Mouse (Mus musculus) spleen, postnatal 14 days (tissue): Measurements from ENCODE around the gene Mogs.

Experiments
- DNase-seq, 2 experiments: peaks; one replicate each; pipeline ENCODE4 v3.0.0; 2021 to 2022; ENCODE audit warnings: low spot score in 2 of 2

The Mogs gene

DNA sequence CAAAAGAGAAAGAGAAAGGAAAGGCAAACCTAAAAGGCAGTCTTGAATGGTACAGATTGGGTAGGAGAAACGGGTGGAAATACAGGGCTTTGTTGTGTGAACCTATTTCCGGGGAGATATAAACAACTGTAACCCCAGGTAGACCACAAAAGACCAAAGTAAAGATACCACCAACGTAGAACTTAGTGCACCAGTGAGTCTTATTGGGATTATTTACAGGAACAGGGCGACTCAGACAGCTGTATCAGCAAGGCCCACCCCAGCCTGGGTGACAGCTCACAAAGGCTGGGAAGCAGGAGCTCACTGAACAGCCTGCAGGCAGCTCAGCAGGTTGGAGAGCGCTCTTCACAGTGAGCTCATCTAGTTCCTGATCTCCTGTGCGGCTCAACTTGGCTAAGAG is 19.3 kb upstream of the Mogs start:
- DNase-seq = no peak

DNA sequence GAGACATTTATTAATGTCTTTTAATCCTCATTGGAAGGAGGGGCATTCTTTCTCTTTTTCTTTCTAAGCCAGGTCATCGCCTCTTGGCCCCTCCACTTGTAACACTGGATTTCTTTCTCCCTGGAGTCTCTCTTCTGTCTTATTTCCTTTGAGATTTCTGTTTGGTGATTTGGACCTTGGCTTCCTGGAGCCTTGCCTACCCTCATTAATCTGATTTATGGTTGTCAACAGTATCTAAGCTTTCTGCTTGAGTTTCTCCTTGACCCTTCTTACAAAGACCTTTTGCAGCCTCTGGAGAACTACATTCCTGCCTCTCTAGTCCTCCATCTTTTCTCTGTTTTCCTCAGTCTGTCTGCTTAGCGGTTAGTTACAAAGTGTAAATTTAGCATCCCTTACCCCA is 16.9 kb upstream of the Mogs start:
- DNase-seq = no peak

DNA sequence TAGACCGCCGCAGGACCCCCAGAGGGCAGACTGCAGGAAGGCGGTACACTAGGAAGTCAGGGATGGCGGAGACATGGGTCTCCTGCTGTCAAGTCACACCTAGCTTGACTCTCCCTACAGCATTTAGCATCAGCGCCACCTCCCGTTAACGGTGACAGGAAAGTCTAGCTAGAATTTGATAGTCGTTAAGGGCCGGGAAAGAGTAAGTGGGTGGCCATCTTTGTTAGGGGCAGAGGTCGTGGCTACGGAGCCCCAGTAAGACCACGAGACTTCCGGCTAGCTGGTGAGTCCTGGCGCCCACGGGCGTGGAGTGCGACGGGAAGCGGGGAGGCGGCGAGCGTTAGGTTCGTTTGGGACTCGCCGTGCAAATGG is 14.0 kb upstream of the Mogs start, which contains the start of the genes Ccdc142 and Gm42688:
Gene Ccdc142 (plus strand): TSS at position 286 of the 372 bp plus-strand sequence.
Gene Gm42688 (plus strand): TSS at position 302 of the 372 bp plus-strand sequence.
- peak; percentile 81 to 84 for DNase-seq

DNA sequence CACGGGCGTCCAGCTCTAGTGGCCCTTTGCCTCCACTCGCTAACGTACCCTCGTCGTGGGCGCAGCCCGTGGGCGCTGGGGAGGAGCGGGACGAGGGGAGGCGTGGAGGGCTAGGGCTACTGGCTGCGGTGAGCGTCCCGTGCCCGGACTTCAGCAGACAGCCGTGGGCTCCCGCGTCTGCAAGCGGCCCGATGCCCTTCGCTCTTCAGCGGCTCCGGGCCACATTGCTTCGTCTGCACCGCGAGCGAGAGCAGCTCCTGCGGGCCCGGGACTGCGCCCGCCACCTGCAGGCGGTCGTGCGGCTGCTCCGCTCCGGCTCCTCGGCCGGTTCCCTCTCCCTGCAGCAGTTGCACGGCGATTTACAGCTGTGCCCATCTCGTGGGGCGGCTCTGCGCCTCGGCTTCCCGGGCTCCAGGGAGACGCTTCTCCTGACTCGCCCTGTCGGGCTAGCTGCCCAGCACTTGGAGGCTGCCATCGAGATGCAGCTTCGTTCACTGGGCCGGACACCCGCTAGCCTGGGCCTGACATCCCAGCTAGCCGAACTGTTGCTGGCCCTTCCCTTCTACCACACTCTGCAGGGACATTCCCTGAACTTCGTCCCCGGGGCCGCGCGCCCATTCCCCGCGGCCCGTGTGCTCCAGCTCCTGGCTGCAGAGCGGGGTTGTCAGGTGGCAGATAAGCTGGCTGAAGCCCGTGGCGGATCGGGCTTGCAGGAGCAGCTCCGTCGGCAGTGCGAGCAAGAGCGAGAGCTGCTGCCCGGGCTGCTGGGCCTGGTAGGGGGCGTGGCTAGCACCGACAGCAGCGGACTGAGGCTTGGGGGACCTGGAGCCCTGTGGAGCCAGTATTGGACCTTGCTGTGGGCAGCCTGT is 13.4 kb upstream of the Mogs start:
- DNase-seq = peak; percentile 52 to 67

DNA sequence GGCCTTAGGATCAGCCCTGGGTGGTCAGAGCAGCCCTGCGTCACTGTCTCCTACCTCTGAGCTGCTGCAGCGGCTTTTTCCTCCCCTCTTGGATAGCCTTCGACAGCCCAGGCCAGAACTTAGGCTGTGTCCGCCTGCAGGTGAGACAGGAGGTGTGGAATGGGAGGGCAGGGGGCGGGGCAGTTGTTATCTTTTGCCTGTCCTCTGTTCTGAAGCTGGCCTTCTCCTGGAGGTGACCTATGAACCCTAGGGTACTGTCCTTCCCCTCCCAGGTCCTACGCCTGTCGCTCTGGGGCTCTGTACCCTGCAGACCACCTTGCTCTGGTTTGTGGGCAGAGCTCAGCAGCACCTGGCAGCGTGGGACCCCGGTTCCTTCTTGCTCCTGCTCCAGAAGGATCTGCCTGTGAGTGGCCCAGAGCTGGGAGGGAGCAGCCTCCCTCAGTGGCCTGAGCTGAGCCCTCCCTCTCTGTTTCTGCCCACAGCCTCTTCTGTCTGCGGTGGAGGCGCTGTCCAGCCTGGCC is 12.1 kb upstream of the Mogs start:
- no peak for DNase-seq

DNA sequence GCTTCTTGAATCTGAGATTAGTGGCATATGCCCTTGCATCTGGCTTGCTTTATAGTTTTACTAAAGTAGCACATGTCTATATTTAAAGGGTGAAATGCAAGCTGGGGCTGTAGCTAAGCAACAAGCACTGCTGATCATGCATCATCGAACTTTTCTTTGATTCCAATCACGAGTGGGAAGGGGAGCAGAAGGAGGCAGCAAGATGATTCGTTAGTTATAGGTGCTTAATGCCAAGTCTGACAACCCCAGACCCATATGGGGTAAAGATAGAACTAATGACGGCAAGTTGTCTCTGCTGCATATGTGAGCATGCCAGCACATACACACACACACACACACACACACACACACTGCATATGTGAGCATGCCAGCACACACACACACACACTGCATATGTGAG is 11.1 kb upstream of the Mogs start:
- DNase-seq = no peak

DNA sequence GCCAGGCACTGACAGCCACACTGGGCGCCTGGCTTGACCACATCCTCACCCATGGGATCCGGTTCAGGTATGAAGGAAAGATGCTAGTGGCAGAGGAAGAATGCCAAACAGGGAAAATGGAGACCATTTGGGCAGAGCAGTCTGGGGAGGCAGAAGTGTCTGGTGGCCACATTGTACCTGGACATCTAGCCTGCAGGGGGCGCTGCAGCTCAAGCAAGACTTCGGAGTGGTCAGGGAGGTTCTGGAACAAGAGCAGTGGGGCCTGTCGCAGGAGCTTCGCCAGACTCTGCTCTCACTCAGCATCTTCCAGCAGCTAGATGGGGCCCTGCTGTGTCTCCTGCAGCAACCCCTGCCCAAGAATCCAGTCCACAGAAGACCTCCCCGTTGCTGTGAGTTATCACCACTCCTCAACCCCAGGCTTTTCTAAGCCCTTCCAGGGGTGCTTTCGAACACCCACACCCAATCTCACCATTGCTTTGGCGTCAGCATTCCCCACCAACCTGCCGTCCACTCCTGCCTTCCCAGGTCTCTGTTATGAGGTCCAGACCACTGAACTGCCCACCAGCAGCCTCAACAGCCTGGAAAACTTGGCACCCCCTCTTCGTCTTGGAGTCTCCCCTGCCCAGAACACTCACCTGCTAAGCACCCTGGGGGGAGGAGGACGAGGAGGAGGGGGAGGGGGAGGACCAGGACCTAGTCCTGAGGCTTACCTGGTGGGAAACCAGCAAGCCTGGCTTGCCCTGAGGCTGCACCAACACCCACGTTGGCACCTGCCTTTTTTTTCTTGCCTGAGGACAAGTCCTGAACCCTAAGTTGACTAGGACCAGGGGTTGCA is 7.5 kb upstream of the Mogs start:
- peak; percentile 76 to 85 for DNase-seq

DNA sequence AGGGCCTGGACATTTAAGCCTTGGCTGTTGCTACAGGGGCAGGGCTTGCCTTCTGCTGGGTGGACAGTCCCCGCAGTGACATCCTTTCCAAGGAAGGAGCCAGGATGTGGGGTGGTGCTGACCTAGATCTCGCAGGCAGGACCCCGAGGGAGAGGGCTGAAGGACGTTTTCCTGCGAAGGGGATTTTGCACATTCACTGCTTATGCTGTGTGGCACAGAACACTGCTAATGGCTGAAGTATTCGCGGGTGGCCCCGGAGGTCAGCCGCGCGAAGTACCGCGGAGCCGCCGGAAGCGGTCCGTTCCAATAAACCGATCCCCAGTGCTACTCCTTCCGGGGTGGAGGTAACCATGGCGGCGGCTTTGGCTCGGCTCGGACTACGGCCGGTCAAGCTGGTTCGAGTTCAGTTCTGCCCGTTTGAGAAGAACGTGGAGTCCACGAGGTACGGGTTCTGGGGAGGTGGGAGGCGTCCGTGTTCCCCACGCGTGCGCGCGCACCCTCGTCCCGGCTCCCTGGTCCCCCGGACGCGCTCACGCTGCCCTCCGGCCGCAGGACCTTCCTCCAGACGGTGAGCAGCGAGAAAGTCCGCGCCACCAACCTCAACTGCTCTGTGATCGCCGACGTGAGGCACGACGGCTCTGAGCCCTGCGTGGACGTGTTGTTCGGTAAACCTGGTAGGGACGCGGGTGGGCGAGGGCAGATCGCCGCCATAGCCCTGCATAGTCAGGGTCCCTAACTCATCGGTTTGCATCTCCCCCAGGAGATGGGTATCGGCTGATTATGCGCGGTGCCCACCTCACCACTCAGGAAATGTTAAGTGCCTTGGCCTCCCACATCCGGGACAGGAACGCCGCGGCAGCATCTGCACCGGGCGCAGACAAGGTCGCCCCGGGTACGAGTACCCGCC is 6.3 kb upstream of the Mogs start, which contains the start of gene Mrpl53:
Gene Mrpl53 (plus strand): TSS at position 279 of the 907 bp plus-strand sequence.
- DNase-seq = peak; percentile 67 to 79

DNA sequence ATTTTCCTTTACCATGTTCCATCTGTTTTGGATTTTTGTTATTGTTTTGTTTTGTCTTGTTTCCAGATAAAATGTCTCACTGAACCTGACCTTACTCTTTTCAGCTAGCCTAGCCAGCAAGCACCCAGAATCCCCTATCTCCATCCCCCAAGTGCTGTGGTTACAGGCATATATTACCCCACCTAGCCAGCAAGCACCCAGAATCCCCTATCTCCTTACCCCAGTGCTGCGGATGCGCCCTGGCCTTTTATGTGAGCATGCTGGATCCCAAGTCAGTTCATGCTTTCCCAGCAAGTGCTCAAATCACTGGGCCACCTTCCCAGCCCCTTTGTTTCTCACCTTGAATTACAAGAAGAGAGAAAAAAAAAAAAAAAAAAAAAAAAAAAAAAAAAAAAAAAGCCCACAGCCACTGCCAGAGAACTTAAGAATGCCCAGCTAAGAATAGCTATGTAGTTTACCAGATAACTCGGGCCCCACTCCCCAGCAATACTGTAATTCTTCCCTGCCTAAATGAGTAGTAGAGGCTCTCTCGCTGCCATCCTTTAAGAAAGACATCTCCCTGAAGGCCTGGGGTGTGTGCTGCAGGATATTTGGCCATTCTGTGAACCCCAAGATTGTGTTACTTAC is 3.7 kb upstream of the Mogs start:
- no peak for DNase-seq

DNA sequence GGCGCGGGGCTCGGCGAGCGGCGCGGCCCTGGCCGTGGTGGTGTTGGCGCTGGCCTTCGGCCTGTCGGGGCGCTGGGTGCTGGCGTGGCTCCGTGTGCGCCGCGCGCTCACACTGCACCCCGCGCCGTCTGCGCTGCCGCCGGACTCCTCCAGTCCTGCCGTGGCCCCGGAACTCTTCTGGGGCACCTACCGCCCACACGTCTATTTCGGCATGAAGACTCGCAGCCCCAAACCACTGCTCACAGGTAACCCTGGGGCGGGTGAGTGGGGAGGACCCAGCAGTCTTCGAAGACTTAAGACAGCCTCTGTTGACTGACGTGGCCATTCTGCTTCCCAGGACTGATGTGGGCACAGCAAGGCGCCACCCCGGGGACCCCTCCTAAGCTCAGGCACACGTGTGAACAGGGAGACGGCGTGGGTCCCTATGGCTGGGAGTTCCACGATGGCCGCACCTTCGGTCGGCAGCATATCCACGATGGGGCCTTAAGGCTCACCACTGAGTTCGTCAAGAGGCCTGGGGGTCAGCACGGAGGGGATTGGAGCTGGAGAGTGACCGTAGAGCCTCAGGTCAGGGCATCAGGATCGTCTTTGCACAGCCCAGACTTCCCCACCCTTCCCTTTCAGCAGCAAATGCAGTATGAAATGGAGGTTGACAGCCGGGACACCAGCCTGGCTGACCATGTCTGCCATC is 531 bp downstream of the Mogs start:
- no peak for DNase-seq

DNA sequence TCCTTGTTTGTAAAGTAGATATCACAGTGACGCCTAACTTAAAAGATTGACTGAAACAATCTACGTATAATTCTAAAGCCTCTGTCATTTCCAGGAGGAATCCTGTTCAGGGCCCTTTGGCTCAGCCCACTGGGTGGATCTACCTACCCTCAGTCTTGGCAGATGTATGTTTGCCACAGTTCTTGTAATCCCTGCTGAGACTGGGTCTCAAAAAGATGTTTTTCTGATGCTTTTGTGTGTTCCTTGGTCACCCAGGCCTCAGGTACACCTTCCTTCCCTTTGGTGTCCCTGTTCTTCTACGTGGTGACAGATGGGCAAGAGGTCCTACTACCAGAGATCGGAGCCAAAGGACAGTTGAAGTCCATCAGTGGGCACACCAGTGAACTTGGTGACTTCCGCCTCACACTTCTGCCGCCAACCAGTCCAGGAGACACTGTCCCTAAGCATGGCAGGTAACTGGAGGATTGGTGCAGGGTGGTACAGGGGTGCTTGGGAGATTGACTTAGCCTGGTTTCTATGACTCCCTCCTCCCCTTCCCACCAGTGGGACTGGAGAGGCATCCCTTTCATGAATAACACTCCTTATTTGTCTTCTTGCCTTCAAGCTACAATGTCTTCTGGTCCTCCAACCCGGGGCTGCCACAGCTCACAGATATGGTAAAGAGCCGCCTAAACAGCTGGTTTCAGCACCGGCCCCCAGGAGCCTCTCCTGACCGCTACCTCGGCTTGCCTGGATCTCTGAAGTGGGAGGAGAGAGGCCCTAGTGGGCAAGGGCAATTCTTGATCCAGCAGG is 1.3 kb downstream of the Mogs start:
- DNase-seq = no peak

DNA sequence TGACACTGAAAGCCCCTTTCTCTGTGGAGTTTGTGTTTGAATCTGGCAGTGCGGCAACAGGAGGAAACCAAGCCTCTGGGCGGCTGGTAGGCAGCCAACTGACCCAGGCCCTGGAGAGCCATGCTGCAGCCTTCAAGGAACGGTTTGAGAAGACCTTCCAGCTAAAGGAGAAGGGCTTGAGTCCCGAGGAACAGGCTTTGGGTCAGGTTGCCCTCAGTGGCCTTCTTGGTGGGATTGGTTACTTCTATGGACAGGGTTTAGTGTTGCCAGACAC is 1.8 kb downstream of the Mogs start:
- no peak for DNase-seq

DNA sequence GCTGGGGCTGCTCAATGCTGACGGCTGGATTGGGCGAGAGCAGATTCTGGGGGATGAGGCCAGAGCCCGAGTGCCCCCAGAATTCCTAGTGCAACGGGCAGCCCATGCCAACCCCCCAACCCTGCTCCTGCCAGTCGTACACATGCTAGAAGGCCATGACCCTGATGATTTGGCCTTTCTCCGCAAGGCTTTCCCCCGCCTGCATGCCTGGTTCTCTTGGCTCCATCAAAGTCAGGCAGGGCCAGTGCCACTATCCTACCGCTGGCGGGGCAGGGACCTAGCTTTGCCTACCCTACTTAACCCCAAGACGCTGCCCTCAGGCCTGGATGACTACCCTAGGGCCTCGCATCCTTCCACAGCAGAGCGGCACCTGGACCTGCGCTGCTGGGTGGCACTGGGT is 2.3 kb downstream of the Mogs start:
- no peak for DNase-seq

DNA sequence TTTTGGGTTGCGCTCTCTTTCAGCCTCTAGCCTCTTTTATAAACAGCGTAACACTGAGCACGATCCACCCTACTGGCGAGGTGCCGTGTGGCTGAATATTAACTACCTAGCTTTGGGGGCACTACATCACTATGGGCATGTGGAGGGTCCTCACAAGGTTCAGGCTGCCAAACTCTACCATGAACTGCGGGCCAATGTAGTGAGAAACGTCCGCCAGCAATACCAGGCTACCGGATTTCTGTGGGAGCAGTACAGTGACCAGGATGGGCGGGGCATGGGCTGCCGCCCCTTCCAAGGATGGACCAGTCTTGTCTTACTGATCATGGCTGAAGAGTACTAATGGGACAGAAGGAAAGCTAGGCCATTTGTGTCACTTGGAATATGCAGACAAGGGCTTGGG is 3.1 kb downstream of the Mogs start:
- DNase-seq = no peak

DNA sequence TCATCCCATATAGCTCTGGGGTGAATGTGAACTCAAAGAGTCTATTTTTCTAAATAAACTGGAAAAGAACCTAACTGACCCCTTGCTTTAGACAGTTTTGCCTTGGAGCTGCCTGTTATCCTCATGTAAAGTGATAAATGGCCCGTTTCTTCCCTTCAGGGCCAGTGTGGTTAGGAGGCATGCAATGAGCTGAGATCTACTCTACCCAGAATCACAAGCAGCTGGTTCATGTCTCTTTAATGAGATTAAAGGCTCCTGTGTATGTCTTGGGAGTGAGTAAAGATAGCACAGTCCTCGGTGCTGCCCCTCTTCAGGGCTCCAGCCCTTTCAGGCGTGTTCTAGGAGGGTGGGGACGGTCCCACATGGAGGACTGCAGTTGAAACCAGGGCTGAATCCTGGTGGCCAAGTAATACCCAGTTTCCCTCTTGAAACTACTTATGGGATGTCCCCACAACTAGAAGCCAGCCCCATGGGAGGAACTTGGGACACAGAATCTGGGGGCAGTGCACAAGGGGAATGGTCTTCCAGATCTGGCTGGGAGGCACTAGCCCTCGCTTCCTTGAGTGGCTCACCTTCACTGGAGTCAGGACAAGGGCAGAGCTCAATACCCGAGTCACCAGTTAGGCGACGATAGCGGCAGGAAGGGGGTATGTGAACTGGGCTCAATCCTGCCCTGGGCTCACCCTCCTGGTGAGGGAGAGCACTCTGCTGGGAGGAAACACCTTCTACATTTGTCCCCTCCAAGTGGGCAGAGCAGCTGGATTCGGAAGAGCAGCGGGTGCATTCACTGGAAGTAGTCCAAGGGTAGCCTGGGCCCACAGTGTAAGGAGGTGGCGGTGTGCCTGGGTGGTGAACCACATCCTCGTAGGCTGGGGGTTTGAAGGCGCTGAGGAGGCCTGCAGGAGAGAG is 3.8 kb downstream of the Mogs start:
- DNase-seq = no peak

DNA sequence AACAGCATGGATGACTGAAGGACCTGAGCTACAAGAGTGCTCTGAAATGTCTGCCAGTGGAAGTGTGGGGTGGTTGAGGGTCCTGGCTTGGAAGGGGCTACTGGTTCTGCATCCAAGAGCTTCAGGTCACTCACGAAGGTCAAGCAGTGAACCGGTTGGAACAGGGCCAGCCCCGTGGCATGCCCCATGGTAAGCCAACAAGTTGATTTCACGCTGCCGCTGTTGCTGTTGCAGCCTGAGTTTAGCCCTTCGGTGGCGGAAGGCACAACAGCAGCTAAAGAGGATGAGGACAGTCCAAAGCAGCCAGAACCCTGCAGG is 4.4 kb downstream of the Mogs start:
- no peak for DNase-seq

DNA sequence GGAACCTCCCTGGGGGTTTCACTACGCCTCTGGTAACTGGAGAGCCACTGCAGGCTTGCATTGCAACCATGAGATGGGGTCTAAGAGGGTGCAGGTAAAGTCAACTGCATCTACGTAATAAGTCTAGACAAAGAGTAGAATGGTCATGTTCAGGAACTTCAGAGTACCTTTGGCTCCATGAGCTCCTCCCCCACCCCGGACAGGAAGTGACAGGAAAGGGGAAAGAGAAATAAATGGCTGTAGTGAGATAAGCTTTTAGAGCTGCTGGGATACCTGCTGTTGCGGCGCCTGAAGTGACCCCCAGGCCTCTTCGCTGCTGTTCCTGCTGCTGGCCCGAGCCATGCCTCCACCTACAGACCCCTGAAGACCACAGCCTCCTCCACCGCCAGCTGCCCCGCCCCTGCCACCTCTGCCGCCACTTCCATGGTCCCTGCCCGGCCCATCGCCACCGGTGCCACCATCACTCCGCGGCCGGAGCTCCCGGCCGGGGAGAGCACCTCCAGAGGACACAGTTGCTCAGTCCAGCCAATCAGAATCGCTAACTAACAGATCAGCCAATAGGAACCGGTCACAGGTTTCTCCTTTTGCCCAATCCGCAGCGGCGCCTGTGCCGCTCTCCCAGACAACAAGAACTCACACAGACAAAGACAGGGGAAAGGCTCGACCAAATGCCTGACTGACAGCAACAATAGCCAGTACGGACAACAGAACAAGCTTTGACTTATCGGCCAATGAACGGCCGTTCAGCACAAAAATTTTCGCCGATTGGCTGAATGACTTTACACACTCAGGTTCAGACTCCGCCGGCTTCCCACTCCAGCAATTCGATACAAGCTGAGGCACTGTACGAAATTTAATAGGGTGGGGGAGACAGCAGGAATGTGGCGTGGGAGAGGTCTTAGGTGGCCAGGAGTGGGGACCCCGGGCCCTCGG is 5.9 kb downstream of the Mogs start, which contains the start of gene Wbp1:
Gene Wbp1 (minus strand): TSS at position 630 of the 933 bp plus-strand sequence.
- peak; percentile 80 to 82 for DNase-seq
